Mouse (Mus musculus) olfactory bulb, adult 2 months (tissue): ENCODE data around the gene Sgk1.

Experiments used
- CTCF ChIP-seq: fragments of 200-500 bp; IDR thresholded peaks from 2 replicates; pipeline ENCODE4 v1.5.1; 2012; ENCODE audit warnings: low read depth, mild to moderate bottlenecking, low read length, moderate library complexity; ENCODE audit not compliant: insufficient read depth
- POLR2A ChIP-seq: fragments of 200-500 bp; IDR thresholded peaks from 2 replicates; pipeline ENCODE4 v1.6.1; 2012; ENCODE audit warnings: mild to moderate bottlenecking, low read depth, low read length, moderate library complexity; ENCODE audit not compliant: insufficient read depth

DNA sequence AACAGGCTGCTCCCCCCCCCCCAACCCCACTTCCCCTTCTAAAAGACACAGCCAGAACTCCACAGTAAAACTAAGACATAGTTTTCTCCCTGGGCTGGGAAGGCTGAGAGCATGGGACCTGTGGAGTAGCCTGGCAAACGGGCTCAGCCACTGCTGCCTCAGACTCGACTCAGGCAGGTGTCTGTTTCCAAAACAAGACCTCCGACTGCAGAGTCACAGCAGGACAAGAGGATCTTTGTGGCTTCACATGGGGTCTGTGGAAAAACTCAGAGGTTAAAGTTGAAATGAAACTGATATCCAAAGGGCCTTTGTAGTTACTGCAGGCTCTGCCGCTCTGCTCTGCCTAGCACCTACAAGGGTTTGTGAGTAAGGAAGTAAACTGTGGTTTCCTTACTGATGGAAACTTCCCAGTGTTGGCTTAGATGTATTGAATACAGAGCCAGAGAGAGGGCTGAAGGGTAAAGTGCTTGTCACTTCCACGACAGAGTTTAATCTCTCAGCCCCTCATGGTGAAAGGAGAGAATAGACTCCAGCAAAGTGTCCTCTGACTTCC lies 25.0 kb downstream of the Sgk1 start:
- TF ChIP-seq CTCF: no peak
- TF ChIP-seq POLR2A: no peak
